Mouse (Mus musculus): ENCODE measurements at regions not wholly inside any gene's neighbourhood (a gene's known extent, or its start where the extent isn't known, plus 50 kb on each side); places are given as distances from the start of the nearest gene placed in this dataset.
"Not testable (repeated sequence)": the region's sequence is repeated elsewhere in the genome, so short reads cannot be mapped to it uniquely, and the experiment has no call there.

- DNase-seq, result no peak
These were observed 134.1 kb downstream of the Snx18 start for GRCm38 (mm10) chr13:113484159-113484762.

GRCm38 (mm10) chr13:113482911-113483310, 135.5 kb downstream of the Snx18 start:
- no peak for DNase-seq

- DNase-seq, result no peak
These were observed 140.4 kb downstream of the Snx18 start for GRCm38 (mm10) chr13:113477901-113478510.

- DNase-seq, result no peak
These were observed 147.4 kb downstream of the Snx18 start for GRCm38 (mm10) chr13:113470822-113471557.

GRCm38 (mm10) chr13:113464190-113465064, 153.9 kb downstream of the Snx18 start:
- DNase-seq, result no peak

- no peak for DNase-seq
These were observed 154.9 kb downstream of the Snx18 start for GRCm38 (mm10) chr13:113463420-113463819.

- no peak for DNase-seq
These were observed 161.7 kb downstream of the BC067074 start for GRCm38 (mm10) chr13:113454490-113455295.

GRCm38 (mm10) chr13:113448378-113448777, 155.4 kb downstream of the BC067074 start:
- DNase-seq, result no peak

- no peak for DNase-seq
These were observed 153.3 kb downstream of the BC067074 start for GRCm38 (mm10) chr13:113446226-113446625.

GRCm38 (mm10) chr13:113444481-113444880, 151.5 kb downstream of the BC067074 start:
- DNase-seq, result not testable (repeated sequence)

- no peak for DNase-seq
These were observed 150.1 kb downstream of the BC067074 start for GRCm38 (mm10) chr13:113443078-113443477.

- peak; percentile 15 for DNase-seq
These were observed 149.2 kb downstream of the BC067074 start for GRCm38 (mm10) chr13:113442169-113442568.

GRCm38 (mm10) chr13:113440137-113440536, 147.2 kb downstream of the BC067074 start:
- no peak for DNase-seq

- no peak for DNase-seq
These were observed 146.6 kb downstream of the BC067074 start for GRCm38 (mm10) chr13:113439516-113439915.

- no peak for DNase-seq
These were observed 145.9 kb downstream of the BC067074 start for GRCm38 (mm10) chr13:113438872-113439271.

GRCm38 (mm10) chr13:113436288-113436687, 143.3 kb downstream of the BC067074 start:
- no peak for DNase-seq

- DNase-seq, result no peak
These were observed 142.2 kb downstream of the BC067074 start for GRCm38 (mm10) chr13:113435117-113435516.

GRCm38 (mm10) chr13:113433456-113433855, 140.5 kb downstream of the BC067074 start:
- DNase-seq, result no peak

- peak; percentile 27 for DNase-seq
These were observed 136.7 kb downstream of the BC067074 start for GRCm38 (mm10) chr13:113429615-113430014.
